Mouse (Mus musculus): ENCODE results near the gene Spata20.

Spata20 gene

GRCm38 (mm10) chr11:94483436-94483835 is 2.5 kb downstream of the Spata20 start:
- DNase-seq (ENCODE audit: extremely low read depth, low read depth), result no peak

GRCm38 (mm10) chr11:94482738-94483137 is 3.2 kb downstream of the Spata20 start:
- no peak for DNase-seq (ENCODE audit: extremely low read depth, low read depth)

- DNase-seq (ENCODE audit: extremely low read depth, low read depth), result no peak
Observed at GRCm38 (mm10) chr11:94481963-94482362, 4.0 kb downstream of the Spata20 start.

GRCm38 (mm10) chr11:94480382-94480781 is 5.6 kb downstream of the Spata20 start:
- no peak for DNase-seq (ENCODE audit: extremely low read depth, low read depth)

GRCm38 (mm10) chr11:94477651-94478050 is 8.3 kb downstream of the Spata20 start:
- no peak for DNase-seq (ENCODE audit: extremely low read depth, low read depth)

GRCm38 (mm10) chr11:94475722-94476121 is 10.3 kb downstream of the Spata20 start:
- DNase-seq (ENCODE audit: extremely low read depth, low read depth), result no peak

- DNase-seq (ENCODE audit: extremely low read depth, low read depth), result no peak
Observed at GRCm38 (mm10) chr11:94474544-94474910, 11.5 kb downstream of the Spata20 start.

- peak; percentile 65 for DNase-seq (ENCODE audit: extremely low read depth, low read depth)
Observed at GRCm38 (mm10) chr11:94473707-94474543, 12.1 kb downstream of the Spata20 start, which contains the start of gene Cacna1g. Cacna1g (minus strand) TSS chr11:94474198.

- DNase-seq (ENCODE audit: extremely low read depth, low read depth), result no peak
Observed at GRCm38 (mm10) chr11:94472916-94473706, 12.9 kb downstream of the Spata20 start.

GRCm38 (mm10) chr11:94472585-94472915 is 13.4 kb downstream of the Spata20 start:
- DNase-seq (ENCODE audit: extremely low read depth, low read depth), result no peak

GRCm38 (mm10) chr11:94471740-94472584 is 14.0 kb downstream of the Spata20 start:
- no peak for DNase-seq (ENCODE audit: extremely low read depth, low read depth)

GRCm38 (mm10) chr11:94470391-94470790 is 15.6 kb downstream of the Spata20 start:
- DNase-seq (ENCODE audit: extremely low read depth, low read depth), result no peak

GRCm38 (mm10) chr11:94469136-94470064 is 16.6 kb downstream of the Spata20 start:
- DNase-seq (ENCODE audit: extremely low read depth, low read depth), result no peak

GRCm38 (mm10) chr11:94468582-94469064 is 17.4 kb downstream of the Spata20 start:
- DNase-seq (ENCODE audit: extremely low read depth, low read depth), result no peak

GRCm38 (mm10) chr11:94466333-94466855 is 19.6 kb downstream of the Spata20 start:
- DNase-seq (ENCODE audit: extremely low read depth, low read depth), result no peak

- DNase-seq (ENCODE audit: extremely low read depth, low read depth), result no peak
Observed at GRCm38 (mm10) chr11:94464170-94464569, 21.8 kb downstream of the Spata20 start.

GRCm38 (mm10) chr11:94461856-94462255 is 24.1 kb downstream of the Spata20 start:
- DNase-seq (ENCODE audit: extremely low read depth, low read depth), result no peak

GRCm38 (mm10) chr11:94457001-94457400 is 29.0 kb downstream of the Spata20 start:
- no peak for DNase-seq (ENCODE audit: extremely low read depth, low read depth)

GRCm38 (mm10) chr11:94456347-94456746 is 29.6 kb downstream of the Spata20 start:
- DNase-seq (ENCODE audit: extremely low read depth, low read depth), result no peak

- no peak for DNase-seq (ENCODE audit: extremely low read depth, low read depth)
Observed at GRCm38 (mm10) chr11:94455161-94455820, 30.7 kb downstream of the Spata20 start.
